ENCODE assay signal across 8 mouse cellular contexts in the genomic region with DNA sequence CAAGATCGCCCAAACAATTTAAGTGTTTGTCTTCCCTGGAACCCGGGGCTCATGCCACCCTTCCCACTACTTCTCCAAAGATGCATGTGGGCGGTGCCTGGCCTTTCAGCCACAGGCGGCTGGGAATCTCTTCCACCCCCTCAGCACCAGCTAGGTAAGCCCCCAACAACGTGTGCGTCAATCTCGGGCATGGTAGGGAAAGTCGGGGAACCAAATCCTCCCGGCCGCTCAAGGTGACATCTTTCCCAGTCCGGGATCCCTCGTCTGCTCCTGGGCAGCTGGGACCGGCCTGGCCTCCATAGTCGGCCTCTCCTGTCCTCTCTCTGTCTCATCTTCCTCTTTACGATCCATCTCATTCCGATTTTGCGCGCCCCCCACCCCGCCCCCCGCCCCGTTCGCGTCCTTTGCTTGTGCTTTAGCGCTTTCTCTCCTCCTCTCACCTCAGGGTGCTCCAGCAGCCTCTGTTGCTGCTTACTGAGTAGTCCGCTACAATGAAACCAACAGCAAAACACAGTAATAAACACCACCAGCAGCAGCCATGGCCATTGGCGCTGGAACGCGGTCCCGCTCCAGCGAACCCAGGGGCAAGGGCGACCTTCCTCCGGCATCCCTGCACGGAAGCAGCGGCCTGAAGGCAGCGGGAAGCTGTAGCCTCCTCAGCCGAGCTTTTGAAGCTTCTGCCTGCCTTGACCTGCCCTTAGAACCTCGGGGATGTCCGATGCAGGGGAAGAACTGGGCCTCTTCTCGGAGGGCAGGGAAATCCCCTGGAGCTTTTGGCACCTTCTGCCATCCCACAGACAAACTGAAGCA. TPM values are rescaled to one million over a fixed set of nuclear protein-coding genes. Genes with fewer than 3 reads are reported as not detected.
DNase-seq lines count a peak whose midpoint lies in the region; ATAC-seq and TF ChIP-seq lines count a peak whose summit lies in the region.

Gene Cd70, minus strand, starts transcription at position 784 of the 810 bp plus-strand sequence.

- peak within 1 kb of the TSS; percentile 72 for H3K4me2 ChIP-seq in heart, embryonic 12.5 days
- peak within 1 kb of the TSS; percentile 67 for H3K4me2 ChIP-seq in neural tube, embryonic 15.5 days

- no peak for TF ChIP-seq CTCF in heart, adult 2 months (IDR thresholded peaks at IDR 0.05)
- TF ChIP-seq CTCF in thymus, adult 2 months (IDR thresholded peaks at IDR 0.05; ENCODE audit: borderline replicate concordance, control insufficient read depth, extremely low read depth, insufficient read depth, low read length, poor library complexity), result no peak

- peak within 1 kb of the TSS; percentile 40 for H3K4me3 ChIP-seq in heart, embryonic 12.5 days
- H3K4me3 ChIP-seq in heart, adult 2 months, result no peak within 1 kb of the TSS
- no peak within 1 kb of the TSS for H3K4me3 ChIP-seq in thymus, adult 2 months (ENCODE audit: control insufficient read depth, insufficient read depth, low read length)
- peak within 1 kb of the TSS; percentile 37 for H3K4me3 ChIP-seq in neural tube, embryonic 15.5 days (replicated peaks)

- H3K79me2 ChIP-seq in heart, adult 2 months (replicated peaks; ENCODE audit: control insufficient read depth, insufficient read depth, low read length), result no peaks in the 10 kb centered on the region

- H3K9ac ChIP-seq in heart, embryonic 12.5 days, result no peak within 1 kb of the TSS
- H3K9ac ChIP-seq in heart, adult 2 months (ENCODE audit: low read depth, low read length), result no peak within 1 kb of the TSS
- peak within 1 kb of the TSS; percentile 49 for H3K9ac ChIP-seq in neural tube, embryonic 15.5 days (replicated peaks)

- DNase-seq in heart, adult 2 months, result no peak
- DNase-seq in thymus, adult 2 months, result no peak
- DNase-seq in thymus, postnatal 4 days, result no peak
- peak; percentile 33 for DNase-seq in induced T-regulatory cell, adult 2 months (ENCODE audit: low read depth)
- no peak for DNase-seq in adrenal gland, adult 18-20 months (ENCODE audit: low spot score in 2 of 2)
- no peak for DNase-seq in adrenal gland, adult 2 months

- TF ChIP-seq POLR2A in heart, adult 2 months (IDR thresholded peaks at IDR 0.05; ENCODE audit: insufficient read depth, low read depth, low read length), result no peak
- TF ChIP-seq POLR2A in thymus, adult 2 months (IDR thresholded peaks at IDR 0.05; ENCODE audit: control insufficient read depth, extremely low read depth, insufficient read depth, low read length, poor library complexity), result no peak

- peaks cover 8% of the 10 kb centered on the region; the same call in 1 of the 2 replicates for H3K9me3 ChIP-seq in heart, embryonic 12.5 days (replicated peaks)
- H3K9me3 ChIP-seq in neural tube, embryonic 15.5 days (replicated peaks), result no peaks in the 10 kb centered on the region

- H3K27me3 ChIP-seq in heart, embryonic 12.5 days (replicated peaks), result peaks cover 57% of the 10 kb centered on the region
- peaks cover 11% of the 10 kb centered on the region for H3K27me3 ChIP-seq in heart, adult 2 months (ENCODE audit: control insufficient read depth, insufficient read depth, low read length)
- peaks cover 11% of the 10 kb centered on the region; the same call in 1 of the 2 replicates for H3K27me3 ChIP-seq in thymus, adult 2 months (ENCODE audit: control insufficient read depth, insufficient read depth, low read length)
- peaks cover 26% of the 10 kb centered on the region for H3K27me3 ChIP-seq in neural tube, embryonic 15.5 days (replicated peaks)

- WGBS in heart, embryonic 12.5 days, result 2% methylated on average over 39 of the region's 39 CpGs
- 4% methylated on average over 39 of the region's 39 CpGs for WGBS in heart, adult 2 months
- 12% methylated on average over 39 of the region's 39 CpGs for WGBS in thymus, adult 2 months
- WGBS in neural tube, embryonic 15.5 days, result 3% methylated on average over 37 of the region's 39 CpGs

- intact Hi-C loops in heart, adult 2 months (cut with DNase I), result no loop called here

- no peaks in the 10 kb centered on the region for H3K4me1 ChIP-seq in heart, embryonic 12.5 days (replicated peaks)
- no peaks in the 10 kb centered on the region for H3K4me1 ChIP-seq in heart, adult 2 months (ENCODE audit: control insufficient read depth, insufficient read depth, low read length)
- H3K4me1 ChIP-seq in thymus, adult 2 months (replicated peaks; ENCODE audit: control insufficient read depth, insufficient read depth, low read length), result no peaks in the 10 kb centered on the region
- peaks cover 15% of the 10 kb centered on the region for H3K4me1 ChIP-seq in neural tube, embryonic 15.5 days

- H3K36me3 ChIP-seq in heart, embryonic 12.5 days, result no peaks in the 10 kb centered on the region
- no peaks in the 10 kb centered on the region for H3K36me3 ChIP-seq in heart, adult 2 months (ENCODE audit: control insufficient read depth, insufficient read depth, low read length)
- H3K36me3 ChIP-seq in thymus, adult 2 months (ENCODE audit: control insufficient read depth, insufficient read depth, low read length), result no peaks in the 10 kb centered on the region
- no peaks in the 10 kb centered on the region for H3K36me3 ChIP-seq in neural tube, embryonic 15.5 days

- no peak for ATAC-seq in heart, embryonic 12.5 days (ENCODE audit: insufficient number of reproducible peaks, low FRiP score)
- ATAC-seq in neural tube, embryonic 15.5 days (ENCODE audit: low FRiP score), result peak; percentile 73; the same call in 1 of the 2 replicates

- no peak for TF ChIP-seq EP300 in heart, adult 2 months (IDR thresholded peaks at IDR 0.05; ENCODE audit: insufficient read depth, low read depth, low read length)

- H3K27ac ChIP-seq in heart, embryonic 12.5 days (ENCODE audit: poor library complexity, severe bottlenecking), result no peak within 1 kb of the TSS
- no peak within 1 kb of the TSS for H3K27ac ChIP-seq in heart, adult 2 months
- H3K27ac ChIP-seq in thymus, adult 2 months (ENCODE audit: control insufficient read depth, insufficient read depth, low read length), result no peak within 1 kb of the TSS
- H3K27ac ChIP-seq in neural tube, embryonic 15.5 days (replicated peaks), result no peak within 1 kb of the TSS

RNA-seq across cellular contexts. Expression of gene Cd70, which starts in this region (rescaled TPM):
- polyA plus RNA-seq in heart, embryonic 12.5 days (2016; fragmentation: Nextera tagmentation; extraction: Ambion mirVana), result not detected in 2 replicates
- total RNA-seq in heart, adult 2 months (2021), result not detected
- polyA plus RNA-seq in heart, adult 2 months (2012; rRNA removed), result not detected in 2 replicates
- 10.5 and 11.0 TPM in 2 replicates for polyA plus RNA-seq in thymus, adult 2 months (2012; rRNA removed)
- polyA plus RNA-seq in neural tube, embryonic 15.5 days (2015; fragmentation: Nextera tagmentation; extraction: Ambion mirVana), result 1.7 and 1.8 TPM in 2 replicates
- total RNA-seq in adrenal gland, adult 18-20 months (2021), result not detected
- not detected for total RNA-seq in adrenal gland, adult 2 months (2021)
- polyA plus RNA-seq in adrenal gland, adult 2 months (2012; rRNA removed), result not detected in 2 replicates

Comparison
In these comparisons a context has a peak if more than half of its experiments do, and no peak if none do; other contexts are left out.
1. H3K4me3 ChIP-seq: peak in heart, embryonic 12.5 days (single experiment) and neural tube, embryonic 15.5 days (single experiment); none in heart, adult 2 months (single experiment) and thymus, adult 2 months (single experiment).